Mouse (Mus musculus): ENCODE measurements around the gene Rhpn2. TPM values are rescaled to one million over a fixed set of nuclear protein-coding genes. Genes with fewer than 3 reads are reported as not detected.

Gene Rhpn2
- polyA plus RNA-seq (2014; fragmentation: Illumina TruSeq; extraction: RNeasy Lipid Tissue Mini Kit (QIAGEN cat#74804); ENCODE audit: low replicate concordance): 65.6 TPM

DNA sequence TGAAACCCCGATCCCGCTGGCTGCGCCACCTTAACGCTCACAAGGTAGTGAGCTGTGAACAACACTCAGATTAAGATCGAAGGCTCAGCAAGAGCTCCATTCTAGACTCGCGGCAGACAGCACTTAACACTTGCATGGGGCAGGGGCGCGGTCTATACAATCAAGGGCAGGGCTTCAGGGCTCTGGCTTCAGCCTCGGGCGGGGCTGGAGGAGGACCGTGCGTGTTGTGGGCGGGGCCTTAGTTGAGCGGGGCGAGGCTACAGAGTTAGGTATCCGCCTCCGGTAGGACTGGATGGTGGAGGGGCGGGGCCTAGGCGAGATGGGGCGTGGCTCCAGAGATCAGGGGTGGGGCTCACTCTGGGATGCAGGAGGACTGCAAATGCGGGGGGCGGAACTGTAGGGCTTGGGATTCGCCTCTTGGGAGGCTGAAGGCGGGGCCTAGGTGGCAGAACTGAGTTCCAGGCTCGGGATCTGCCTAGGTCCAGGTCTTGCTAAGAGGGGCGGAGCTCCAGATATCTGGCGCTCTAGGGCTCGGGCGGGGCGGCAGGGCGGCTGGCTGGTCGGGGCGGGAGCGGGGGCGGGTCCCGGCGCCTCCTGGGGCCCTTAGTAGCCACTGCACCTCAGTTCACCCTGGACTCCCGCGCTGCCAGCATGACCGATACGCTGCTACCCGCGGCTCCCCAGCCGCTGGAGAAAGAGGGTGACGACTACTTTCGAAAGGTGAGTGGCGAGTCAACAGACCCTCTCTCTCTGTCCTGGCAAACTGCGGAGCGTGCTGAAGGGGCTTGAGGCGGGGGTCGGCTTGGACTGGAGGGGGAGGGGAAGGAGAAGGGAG, at the start of gene Rhpn2:
Rhpn2 (plus strand) TSS at position 479 of the 835 bp plus-strand sequence.

DNA sequence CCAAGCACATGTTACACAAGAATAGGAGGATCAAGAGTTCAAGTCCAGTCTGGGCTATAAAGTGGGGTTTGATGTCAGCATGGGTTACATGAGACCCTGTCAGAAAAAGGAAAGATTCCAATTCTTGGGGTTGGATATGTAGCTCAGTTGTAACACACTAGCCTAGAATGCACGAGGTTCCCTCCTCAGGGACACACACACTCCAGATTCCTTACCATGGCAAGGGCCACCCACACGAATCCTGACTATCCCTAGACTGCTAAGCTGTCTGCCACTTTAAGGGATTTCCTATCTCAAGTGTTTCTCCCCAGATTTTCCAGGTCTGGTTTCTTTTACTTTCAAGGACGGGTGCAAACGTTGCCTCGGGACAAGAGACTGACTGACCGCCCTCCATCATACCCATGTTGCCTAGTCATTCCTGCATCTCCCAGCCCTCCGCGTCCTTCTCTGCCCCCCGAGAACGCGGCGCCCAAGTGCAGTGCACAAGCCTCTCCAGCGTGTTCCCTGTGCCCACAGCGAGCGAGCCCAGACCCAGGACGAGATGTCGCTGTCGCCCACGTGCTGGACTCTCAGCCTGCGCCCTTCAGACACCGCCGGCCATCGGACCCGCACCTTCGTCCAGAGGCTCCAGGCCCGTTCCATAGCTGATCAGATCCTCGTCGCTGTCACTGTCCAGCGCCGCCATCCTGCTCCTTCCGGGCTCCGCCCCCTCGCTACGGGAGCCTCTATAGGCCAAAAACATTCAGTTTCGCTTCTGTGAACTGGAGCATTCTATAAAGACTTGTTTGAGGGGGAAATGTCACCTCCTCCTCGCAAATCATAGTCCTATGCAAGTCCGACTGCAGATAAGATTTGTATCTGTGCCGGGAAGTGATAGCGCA, 16.0 kb upstream of the Rhpn2 start, which contains the start of gene Gpatch1:
Gpatch1 (minus strand) TSS at position 712 of the 881 bp plus-strand sequence.

DNA sequence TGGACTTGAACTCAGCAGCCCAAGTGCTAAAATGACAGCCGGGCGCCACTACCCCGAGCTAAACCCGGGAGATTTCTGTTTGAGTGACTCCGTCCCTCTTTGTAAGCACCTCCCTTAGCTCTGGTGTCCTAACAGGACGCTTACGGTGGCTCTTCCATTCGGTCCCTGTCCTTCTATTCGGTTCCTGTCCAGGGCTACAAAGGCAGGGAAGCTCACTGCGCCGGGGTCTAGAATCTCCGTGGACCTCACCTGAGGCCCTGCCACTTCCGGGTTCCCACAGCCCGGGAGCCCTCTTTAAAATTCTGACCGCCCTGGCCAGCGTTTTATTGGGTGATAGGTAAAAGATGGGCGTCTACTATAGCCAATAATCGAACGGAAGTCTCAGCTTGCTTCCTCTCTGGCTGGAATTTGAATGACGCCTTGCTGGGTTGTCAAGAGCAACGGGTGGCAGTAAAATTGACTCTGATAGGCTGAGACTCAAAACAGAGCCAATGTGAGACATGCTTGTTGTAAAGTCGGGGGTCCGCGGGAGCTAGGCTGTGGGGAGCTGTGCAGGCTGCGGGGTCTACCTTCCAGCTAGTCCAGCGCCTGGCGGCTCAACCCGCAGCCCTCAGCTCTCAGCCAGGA, 62.7 kb downstream of the Rhpn2 start, which contains the start of the genes Faap24 and Cep89:
Faap24 (minus strand) TSS at position 295 of the 627 bp plus-strand sequence.
Cep89 (plus strand) TSS at position 494 of the 627 bp plus-strand sequence.

Other genes with a start within 250 kb of the Rhpn2 start
- gene Cebpa, start 214.9 kb upstream of the Rhpn2 start, polyA plus RNA-seq (2014; fragmentation: Illumina TruSeq; extraction: RNeasy Lipid Tissue Mini Kit (QIAGEN cat#74804); ENCODE audit: low replicate concordance): 5.3 TPM
- gene Slc7a10, start 147.8 kb upstream of the Rhpn2 start, polyA plus RNA-seq (2014; fragmentation: Illumina TruSeq; extraction: RNeasy Lipid Tissue Mini Kit (QIAGEN cat#74804); ENCODE audit: low replicate concordance): 0.48 TPM
- gene Lrp3, start 118.7 kb upstream of the Rhpn2 start, polyA plus RNA-seq (2014; fragmentation: Illumina TruSeq; extraction: RNeasy Lipid Tissue Mini Kit (QIAGEN cat#74804); ENCODE audit: low replicate concordance): not detected
- gene Gpatch1, start 15.7 kb upstream of the Rhpn2 start, polyA plus RNA-seq (2014; fragmentation: Illumina TruSeq; extraction: RNeasy Lipid Tissue Mini Kit (QIAGEN cat#74804); ENCODE audit: low replicate concordance): 5.7 TPM
- 2.5 TPM for gene Faap24, start 62.7 kb downstream of the Rhpn2 start, polyA plus RNA-seq (2014; fragmentation: Illumina TruSeq; extraction: RNeasy Lipid Tissue Mini Kit (QIAGEN cat#74804); ENCODE audit: low replicate concordance)
- 4.2 TPM for gene Cep89, start 62.9 kb downstream of the Rhpn2 start, polyA plus RNA-seq (2014; fragmentation: Illumina TruSeq; extraction: RNeasy Lipid Tissue Mini Kit (QIAGEN cat#74804); ENCODE audit: low replicate concordance)
- gene Slc7a9, start 114.6 kb downstream of the Rhpn2 start, polyA plus RNA-seq (2014; fragmentation: Illumina TruSeq; extraction: RNeasy Lipid Tissue Mini Kit (QIAGEN cat#74804); ENCODE audit: low replicate concordance): 54.2 TPM
- gene Tdrd12, start 203.6 kb downstream of the Rhpn2 start, polyA plus RNA-seq (2014; fragmentation: Illumina TruSeq; extraction: RNeasy Lipid Tissue Mini Kit (QIAGEN cat#74804); ENCODE audit: low replicate concordance): 0.78 TPM
- 270 TPM for gene Nudt19, start 222.1 kb downstream of the Rhpn2 start, polyA plus RNA-seq (2014; fragmentation: Illumina TruSeq; extraction: RNeasy Lipid Tissue Mini Kit (QIAGEN cat#74804); ENCODE audit: low replicate concordance)

Measured in small intestine, adult 10 weeks (tissue).